Mouse (Mus musculus) lung, embryonic 16.5 days (tissue): ENCODE data around the gene Ddx21. TPM values are rescaled to one million over a fixed set of nuclear protein-coding genes. Genes with fewer than 3 reads are reported as not detected.
A peak's percentile ranks its signal among the peaks of the same experiment; 100 is the strongest.

Source experiments
- ATAC-seq: fragments of 200-750 bp; cut with Nextera tagmentation; 2 replicates; pipeline ENCODE4 v1.8.0; 2017; ENCODE audit warnings: low read depth, mild to moderate bottlenecking, moderate library complexity
- H3K27ac ChIP-seq: fragments of 300-500 bp; sonication (generic); 2 replicates; pipeline ENCODE4 v1.5.1; 2014; ENCODE audit warnings: mild to moderate bottlenecking, control low read depth, low read length
- H3K27me3 ChIP-seq: fragments of 300-500 bp; sonication (generic); 2 replicates; pipeline ENCODE4 v1.6.1; 2014; ENCODE audit warnings: low read depth, low read length, mixed read lengths; ENCODE audit not compliant: control insufficient read depth, insufficient read depth
- H3K36me3 ChIP-seq: fragments of 300-500 bp; sonication (generic); 2 replicates; pipeline ENCODE4 v1.6.1; 2014; ENCODE audit warnings: low read length; ENCODE audit not compliant: control insufficient read depth, insufficient read depth
- H3K4me1 ChIP-seq: fragments of 300-500 bp; sonication (generic); replicated peaks from 2 replicates; pipeline ENCODE4 v1.6.1; 2014; ENCODE audit warnings: low read length, mixed read lengths; ENCODE audit not compliant: control insufficient read depth, insufficient read depth
- H3K4me2 ChIP-seq: fragments of 300-500 bp; sonication (generic); 2 replicates; pipeline ENCODE4 v1.6.1; 2014; ENCODE audit warnings: low read depth, low read length, control low read depth
- H3K4me3 ChIP-seq: fragments of 300-500 bp; sonication (generic); 2 replicates; pipeline ENCODE4 v1.5.1; 2014; ENCODE audit warnings: mild to moderate bottlenecking, low read length, control low read depth
- H3K9ac ChIP-seq: fragments of 300-500 bp; sonication (generic); 2 replicates; pipeline ENCODE4 v1.6.1; 2014; ENCODE audit warnings: low read length, control low read depth
- H3K9me3 ChIP-seq: fragments of 300-500 bp; sonication (generic); 2 replicates; pipeline ENCODE4 v1.6.1; 2016; ENCODE audit warnings: low read length; ENCODE audit not compliant: control insufficient read depth
- WGBS: fragments of 180-500 bp; shearing (Covaris S2); extraction: QIAGEN DNeasy Blood & Tissue Kit; methylation state at CpG from one replicate; pipeline ENCODE4 v1.1.7; 2014; 5-methylcytosine and 5-hydroxymethylcytosine counted together
- polyA plus RNA-seq: library from polyadenylated mRNA; unstranded; fragments of >200 nt; fragmentation: Nextera tagmentation; extraction: Ambion mirVana; gene quantifications from 2 replicates; pipeline ENCODE4 v1.2.1, GENCODE M21; 2015

Gene Ddx21
- polyA plus RNA-seq: 14.2 and 17.4 TPM in 2 replicates

GRCm38 (mm10) chr10:62602177-62603040, at the start of gene Ddx21:
Ddx21 (minus strand) TSS chr10:62602281.
- Histone ChIP-seq H3K27ac (peak within 1 kb of the TSS; percentile 59), H3K27me3 (no peaks in the 10 kb centered on the region), H3K4me1 (peaks cover 10% of the 10 kb centered on the region), H3K9ac (peak within 1 kb of the TSS; percentile 83), H3K4me2 (peak within 1 kb of the TSS; percentile 97), H3K4me3 (peak within 1 kb of the TSS; percentile 99), H3K36me3 (peaks cover 9% of the 10 kb centered on the region; the same call in 1 of the 2 replicates), H3K9me3 (no peaks in the 10 kb centered on the region)
- WGBS: 5% methylated on average over 53 of the region's 53 CpGs
- ATAC-seq: peak; percentile 98

DNA sequence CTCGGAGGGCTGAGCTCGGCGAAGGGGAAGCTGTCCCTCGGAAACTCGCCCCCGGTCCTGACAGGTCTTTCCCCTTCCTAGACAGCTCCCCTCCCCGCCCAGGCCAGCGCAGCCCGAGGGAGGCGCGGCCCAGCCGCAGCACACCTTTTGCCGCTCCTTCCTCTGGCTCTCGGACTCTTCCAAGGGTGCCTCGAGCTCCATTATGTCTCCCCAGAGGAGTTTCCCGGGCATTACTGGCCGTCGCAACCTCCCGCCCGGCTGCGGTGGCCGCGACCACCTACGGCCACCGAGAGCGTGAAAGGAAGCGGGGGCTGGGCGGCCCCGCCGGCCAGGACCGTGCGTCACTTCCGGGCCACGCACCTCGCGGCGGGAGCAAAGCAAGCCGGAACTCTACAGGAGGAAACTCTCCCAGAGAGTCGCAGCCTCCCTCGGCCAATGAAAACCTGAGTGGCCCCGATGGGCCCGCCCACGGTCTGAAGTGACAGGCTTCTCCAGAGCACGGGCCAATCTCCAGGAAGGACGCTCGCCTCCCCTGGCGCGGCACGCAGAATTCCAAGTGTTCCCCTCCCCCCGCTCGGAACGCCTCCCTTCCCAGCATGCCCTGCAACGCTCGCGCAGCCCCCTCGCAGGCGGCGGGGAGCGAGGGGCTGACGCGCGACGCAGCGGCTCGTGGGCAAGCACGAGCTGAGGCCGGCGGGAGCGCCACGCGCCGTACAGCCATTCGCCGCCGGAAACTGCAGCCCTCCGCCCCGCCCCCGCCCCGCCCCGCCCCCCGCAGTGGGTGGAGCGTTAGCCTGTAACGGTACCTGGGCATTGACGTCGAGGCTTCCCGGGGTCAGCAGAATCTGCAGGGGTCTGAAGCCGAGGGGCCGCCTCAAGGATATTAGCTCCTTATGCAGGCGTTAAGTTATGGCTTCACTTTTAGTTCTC, 49.1 kb upstream of the Ddx21 start, which contains the start of gene Ddx50:
Ddx50 (minus strand) TSS at position 338 of the 930 bp plus-strand sequence.
- peaks cover 15% of the 10 kb centered on the region for H3K4me1 ChIP-seq
- peak within 1 kb of the TSS; percentile 96 for H3K27ac ChIP-seq
- no peaks in the 10 kb centered on the region for H3K9me3 ChIP-seq
- H3K4me3 ChIP-seq: peak within 1 kb of the TSS; percentile 80
- H3K4me2 ChIP-seq: peak within 1 kb of the TSS; percentile 76
- peak; percentile 99 for ATAC-seq
- WGBS: 0% methylated on average over 77 of the region's 89 CpGs
- H3K27me3 ChIP-seq: no peaks in the 10 kb centered on the region
- H3K9ac ChIP-seq: peak within 1 kb of the TSS; percentile 88
- peaks cover 6% of the 10 kb centered on the region for H3K36me3 ChIP-seq

DNA sequence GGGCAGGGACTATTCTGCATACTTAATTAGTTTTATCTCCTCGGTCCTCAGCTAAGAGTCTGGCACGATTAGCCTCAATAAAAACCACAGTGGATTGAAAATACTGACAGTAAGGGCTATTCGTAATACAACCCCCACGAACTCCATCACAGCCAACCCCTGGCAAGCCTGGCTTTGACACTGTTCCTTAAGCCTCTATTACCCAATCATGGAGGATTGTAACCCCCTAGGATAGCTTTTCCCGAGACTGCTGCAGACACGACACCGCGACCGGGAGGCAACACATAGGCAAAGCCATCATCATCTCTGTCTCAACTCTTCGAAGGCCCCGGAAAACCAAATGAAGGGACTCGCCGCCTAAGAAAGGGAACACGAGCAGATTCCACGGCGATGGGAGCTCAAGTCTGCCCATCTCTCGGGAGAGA, 48.3 kb upstream of the Ddx21 start:
- ATAC-seq: no peak
- Histone ChIP-seq H3K36me3 (peaks cover 8% of the 10 kb centered on the region), H3K9me3 (no peaks in the 10 kb centered on the region), H3K4me3 (peak overlapping the region; percentile 80), H3K4me2 (peak overlapping the region; percentile 76), H3K27ac (peak overlapping the region; percentile 96), H3K9ac (peak overlapping the region; percentile 88), H3K27me3 (no peaks in the 10 kb centered on the region), H3K4me1 (peaks cover 15% of the 10 kb centered on the region)
- under 1% methylated on average over 17 of the region's 17 CpGs for WGBS

DNA sequence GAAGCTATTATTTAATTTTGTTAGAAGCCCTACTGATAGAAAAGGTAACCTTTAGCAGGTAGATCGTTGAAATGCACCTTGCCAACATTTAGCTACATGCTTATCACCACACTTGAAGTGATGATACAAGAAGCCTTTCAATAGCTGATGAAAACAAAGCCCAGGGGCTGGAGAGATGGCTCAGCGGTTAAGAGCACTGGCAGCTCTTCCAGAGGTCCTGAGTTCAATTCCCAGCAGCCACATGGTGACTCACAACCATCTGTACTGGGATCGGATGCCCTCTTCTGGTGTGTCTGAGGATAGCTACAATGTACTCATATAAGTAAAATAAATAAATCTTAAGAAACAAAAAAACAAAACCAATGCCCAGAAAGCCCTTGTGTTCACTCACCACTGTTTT, 2.1 kb upstream of the Ddx21 start:
- H3K4me3 ChIP-seq: no peak overlapping the region
- no peak for ATAC-seq
- no peaks in the 10 kb centered on the region for H3K9me3 ChIP-seq
- peaks cover 10% of the 10 kb centered on the region for H3K4me1 ChIP-seq
- WGBS: 83% methylated on average over 3 of the region's 3 CpGs
- no peaks in the 10 kb centered on the region for H3K36me3 ChIP-seq
- H3K4me2 ChIP-seq: no peak overlapping the region
- H3K9ac ChIP-seq: no peak overlapping the region
- H3K27ac ChIP-seq: no peak overlapping the region
- H3K27me3 ChIP-seq: no peaks in the 10 kb centered on the region

GRCm38 (mm10) chr10:62603233-62604030, 1.4 kb upstream of the Ddx21 start:
- Histone ChIP-seq H3K4me1 (peaks cover 10% of the 10 kb centered on the region), H3K9ac (no peak overlapping the region), H3K9me3 (no peaks in the 10 kb centered on the region), H3K27me3 (no peaks in the 10 kb centered on the region), H3K27ac (no peak overlapping the region), H3K36me3 (no peaks in the 10 kb centered on the region), H3K4me3 (no peak overlapping the region), H3K4me2 (no peak overlapping the region)
- WGBS: 76% methylated on average over 12 of the region's 12 CpGs
- no peak for ATAC-seq

DNA sequence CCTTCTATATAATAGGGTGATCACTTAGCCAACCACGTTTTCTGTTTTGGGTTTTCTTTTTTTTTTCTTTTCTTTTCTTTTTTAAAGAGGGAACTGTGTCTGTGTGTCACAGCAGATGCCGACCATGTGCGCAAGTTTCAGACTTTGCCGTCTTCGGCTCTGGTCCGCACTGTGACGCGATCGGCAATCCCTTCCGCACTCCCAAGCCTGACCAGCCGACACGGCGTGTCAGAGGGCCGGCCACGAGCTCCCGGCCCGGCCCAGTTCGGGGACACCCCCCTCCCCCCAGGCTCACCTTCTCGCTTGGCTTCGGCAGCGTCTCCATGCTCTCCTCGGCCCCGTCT, 276 bp downstream of the Ddx21 start:
- Histone ChIP-seq H3K9ac (peak overlapping the region; percentile 83), H3K36me3 (peaks cover 9% of the 10 kb centered on the region; the same call in 1 of the 2 replicates), H3K4me2 (peak overlapping the region; percentile 97), H3K27me3 (no peaks in the 10 kb centered on the region), H3K27ac (peak overlapping the region; percentile 59; the same call in 1 of the 2 replicates), H3K9me3 (no peaks in the 10 kb centered on the region), H3K4me3 (peak overlapping the region; percentile 99), H3K4me1 (peaks cover 10% of the 10 kb centered on the region)
- peak; percentile 75 for ATAC-seq
- WGBS: under 1% methylated on average over 23 of the region's 23 CpGs

GRCm38 (mm10) chr10:62601053-62601791, 859 bp downstream of the Ddx21 start:
- Histone ChIP-seq H3K9me3 (no peaks in the 10 kb centered on the region), H3K36me3 (peaks cover 9% of the 10 kb centered on the region; the same call in 1 of the 2 replicates), H3K4me3 (peak overlapping the region; percentile 99), H3K4me2 (peak overlapping the region; percentile 97), H3K4me1 (peaks cover 10% of the 10 kb centered on the region), H3K9ac (peak overlapping the region; percentile 83), H3K27me3 (no peaks in the 10 kb centered on the region), H3K27ac (no peak overlapping the region)
- WGBS: 9% methylated on average over 20 of the region's 20 CpGs
- ATAC-seq: no peak

GRCm38 (mm10) chr10:62600056-62600455, 2.0 kb downstream of the Ddx21 start:
- H3K36me3 ChIP-seq: peaks cover 10% of the 10 kb centered on the region; the same call in 1 of the 2 replicates
- no peak overlapping the region for H3K27ac ChIP-seq
- peaks cover 10% of the 10 kb centered on the region for H3K4me1 ChIP-seq
- H3K4me3 ChIP-seq: no peak overlapping the region
- no peak for ATAC-seq
- H3K9ac ChIP-seq: no peak overlapping the region
- 82% methylated on average over 6 of the region's 6 CpGs for WGBS
- H3K27me3 ChIP-seq: no peaks in the 10 kb centered on the region
- no peaks in the 10 kb centered on the region for H3K9me3 ChIP-seq
- H3K4me2 ChIP-seq: no peak overlapping the region
